Mouse (Mus musculus): Measurements from ENCODE around the gene Opalin.
A peak's percentile ranks its signal among the peaks of the same experiment; 100 is the strongest.

Gene Opalin

DNA sequence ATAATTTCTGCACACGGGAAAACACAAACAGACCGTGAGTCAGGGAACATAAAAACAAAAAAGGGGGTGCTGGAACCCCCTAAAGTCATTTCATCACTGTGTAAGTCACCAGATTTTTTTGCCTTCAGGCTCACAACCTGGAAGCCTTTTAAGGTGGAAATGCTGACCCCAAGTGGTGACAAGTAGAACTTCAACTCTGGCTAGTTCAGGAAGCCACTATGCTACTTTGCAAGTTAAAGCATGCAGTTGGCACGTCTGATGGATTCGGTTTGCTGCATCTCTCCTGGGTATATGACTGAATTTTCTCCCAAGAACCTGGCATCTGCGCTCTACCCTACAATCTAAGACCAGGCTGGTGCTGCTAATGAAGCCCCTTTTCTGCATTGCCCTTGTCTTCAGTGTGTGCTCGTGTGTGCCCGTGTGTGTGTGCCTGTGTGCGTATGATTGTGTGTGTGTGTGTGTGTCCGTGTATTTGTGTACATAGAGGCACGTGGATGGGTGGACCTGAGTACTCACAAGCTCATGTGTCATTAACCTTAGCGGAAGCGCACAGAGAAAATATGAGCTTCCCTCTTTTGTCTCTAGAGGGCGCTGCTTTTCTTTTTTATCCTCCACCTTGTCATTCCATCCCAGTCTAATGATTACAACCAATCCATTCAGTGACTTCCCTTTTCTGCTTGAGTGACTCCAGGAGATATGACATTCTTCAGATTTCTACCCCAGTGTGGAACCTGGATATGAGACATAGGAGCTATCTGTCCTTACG lies 60.8 kb downstream of the Opalin start:
- peak; percentile 78 to 80 for DNase-seq (ENCODE audit: low spot score in 2 of 2)

DNA sequence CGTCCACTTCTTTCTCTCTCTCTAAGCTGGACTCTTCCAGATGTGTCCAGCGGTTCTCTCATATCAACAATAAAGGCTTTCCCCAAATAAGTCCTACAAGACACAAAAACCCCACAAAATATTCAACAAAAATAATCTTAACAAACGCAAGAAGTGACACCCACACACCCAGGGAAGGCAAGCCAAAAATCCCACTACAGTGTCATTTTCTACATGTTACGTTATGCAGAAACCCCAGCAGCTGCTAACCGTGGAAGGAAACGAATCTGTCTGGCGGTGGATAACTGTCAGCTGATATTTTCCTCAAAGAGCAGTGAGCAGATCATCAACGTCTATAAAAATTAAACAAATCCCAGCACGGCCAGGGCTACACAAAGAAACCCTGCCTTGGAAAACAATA lies 62.9 kb downstream of the Opalin start:
- DNase-seq (ENCODE audit: low spot score in 2 of 2): no peak

DNA sequence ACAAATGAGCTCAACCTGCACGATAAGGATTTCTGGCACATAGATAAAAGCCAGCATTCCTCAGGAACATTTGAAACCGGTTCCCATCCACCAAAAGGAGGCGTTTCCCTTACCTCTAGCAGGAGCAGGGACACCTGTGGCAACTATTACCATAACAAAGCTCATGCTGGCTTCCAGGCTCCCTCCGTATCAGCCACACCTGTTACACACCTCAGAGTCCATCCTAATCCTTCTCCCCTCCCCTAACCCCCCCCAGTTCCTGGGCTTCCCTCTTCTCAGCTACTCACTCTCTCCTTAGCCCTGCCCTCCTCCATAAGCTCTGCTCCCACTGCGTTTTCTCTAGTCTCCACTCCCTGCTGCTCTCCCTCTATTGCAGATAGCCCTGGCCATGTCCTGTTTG lies 63.3 kb downstream of the Opalin start:
- no peak for DNase-seq (ENCODE audit: low spot score in 2 of 2)
